Mouse (Mus musculus): ENCODE data around the gene Edaradd.

GRCm38 (mm10) chr13:12569741-12570140 lies 49.5 kb upstream of the Edaradd start:
- no peak for TF ChIP-seq CTCF (IDR thresholded peaks at IDR 0.05; ENCODE audit: low read depth, low read length)
- TF ChIP-seq POLR2A (IDR thresholded peaks at IDR 0.05; ENCODE audit: extremely low read depth, insufficient read depth, low read length) = no peak
